Mouse (Mus musculus): ENCODE measurements around the gene Rbx1.
"Not testable (repeated sequence)": the region's sequence is repeated elsewhere in the genome, so short reads cannot be mapped to it uniquely, and the experiment has no call there.

Rbx1 gene

GRCm38 (mm10) chr15:81465901-81466737 is at the start of gene Rbx1:
Rbx1 (plus strand) TSS chr15:81466296.
- DNase-seq = peak; percentile 98

DNA sequence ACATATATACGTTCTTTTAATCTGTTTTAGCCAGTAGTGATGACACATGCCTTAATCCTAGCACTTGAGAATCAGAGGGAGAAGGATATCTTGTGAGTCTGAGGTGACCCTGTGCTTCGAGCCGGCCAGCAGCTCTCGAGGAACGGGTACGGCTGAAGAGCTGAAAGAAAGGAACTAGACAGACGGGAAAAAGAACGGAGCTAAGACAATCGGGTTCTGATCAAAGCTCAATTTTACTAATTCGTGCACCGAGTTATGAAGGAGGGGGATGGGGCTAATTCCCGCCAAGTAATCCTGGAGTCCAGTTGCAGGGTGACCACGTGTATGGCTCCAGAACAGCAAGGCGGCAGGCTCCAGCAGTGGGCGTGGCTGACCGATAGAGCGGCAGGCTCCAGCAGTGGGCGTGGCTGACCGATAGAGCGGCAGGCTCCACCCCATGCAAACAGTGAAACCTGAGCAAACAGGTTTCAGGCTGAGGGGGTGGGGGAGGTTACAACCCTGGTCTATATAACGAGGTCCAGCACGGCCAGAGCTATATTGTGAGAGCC is 49.3 kb upstream of the Rbx1 start:
- DNase-seq = peak; percentile 33 to 41

GRCm38 (mm10) chr15:81418065-81418464 is 48.0 kb upstream of the Rbx1 start:
- no peak for DNase-seq

GRCm38 (mm10) chr15:81421454-81421853 is 44.6 kb upstream of the Rbx1 start:
- no peak for DNase-seq

DNA sequence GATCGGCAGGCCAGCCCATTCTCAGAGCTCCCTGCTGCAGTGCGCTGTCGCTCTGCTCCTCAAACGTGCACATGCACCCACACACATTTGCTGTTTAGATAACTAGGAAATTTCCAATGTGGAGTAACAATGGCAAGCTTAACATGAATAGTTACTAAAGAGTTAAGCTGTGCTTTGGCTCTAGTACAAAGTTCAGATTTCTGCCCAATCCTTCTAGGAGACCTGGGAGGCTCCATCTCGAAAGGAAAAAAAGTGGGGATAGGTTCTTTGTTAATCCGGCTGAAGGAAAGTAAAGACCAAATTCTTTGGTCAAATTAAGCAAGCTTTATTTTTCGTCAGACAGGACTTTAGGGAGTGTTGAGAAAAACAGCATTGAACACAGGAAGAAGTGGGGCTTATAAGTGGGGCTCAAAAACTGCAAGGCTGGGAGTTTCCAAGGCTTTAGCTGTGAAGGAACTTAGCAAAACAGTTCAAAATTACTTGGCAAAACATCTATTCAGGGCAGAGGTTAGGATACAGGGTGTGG is 43.9 kb upstream of the Rbx1 start:
- no peak for DNase-seq

DNA sequence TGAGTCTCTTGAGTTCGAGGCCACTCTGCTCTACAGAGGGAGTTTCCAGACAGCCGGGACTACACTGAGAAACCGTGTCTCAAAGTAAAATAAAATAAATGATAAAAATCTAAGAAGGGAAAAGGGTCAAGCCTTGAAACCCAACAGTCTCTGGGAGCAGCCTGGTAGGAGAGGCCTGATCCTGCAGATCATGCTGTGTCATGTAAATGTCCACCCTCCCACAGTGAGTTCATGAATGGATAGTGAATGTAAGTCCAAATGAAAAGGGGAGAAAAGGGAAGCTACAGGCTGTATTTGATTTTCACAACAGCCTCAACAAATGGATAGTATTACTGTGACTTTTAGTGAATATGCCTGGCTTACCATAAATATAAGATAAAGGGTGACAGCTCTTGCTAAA is 40.8 kb upstream of the Rbx1 start:
- DNase-seq = no peak

- DNase-seq = no peak
These were observed 38.1 kb upstream of the Rbx1 start for GRCm38 (mm10) chr15:81427947-81428346.

- DNase-seq = no peak
These were observed 34.9 kb upstream of the Rbx1 start for GRCm38 (mm10) chr15:81431195-81431594.

- no peak for DNase-seq
These were observed 27.8 kb upstream of the Rbx1 start for GRCm38 (mm10) chr15:81438345-81438744.

DNA sequence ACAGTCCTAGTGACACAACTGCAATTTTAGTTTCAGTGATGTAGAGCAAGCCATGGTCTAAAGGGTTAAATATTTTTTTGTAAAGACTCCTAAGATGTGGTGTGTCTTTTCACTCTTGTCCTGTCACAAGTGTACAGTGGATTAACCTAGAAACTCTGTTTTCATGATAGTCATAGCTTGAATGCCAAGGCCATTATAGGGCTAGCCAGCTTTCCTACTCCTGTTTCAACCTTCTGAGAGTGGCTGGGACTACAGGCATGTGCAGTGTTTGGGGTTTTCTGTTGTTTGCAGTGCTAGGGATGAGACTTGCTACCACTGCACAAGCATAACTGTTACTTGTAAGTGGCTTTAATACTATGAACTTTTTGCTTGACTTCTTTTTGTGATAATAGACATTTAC is 26.9 kb upstream of the Rbx1 start:
- DNase-seq = no peak

- no peak for DNase-seq
These were observed 17.6 kb upstream of the Rbx1 start for GRCm38 (mm10) chr15:81448463-81448862.

GRCm38 (mm10) chr15:81461523-81461922 is 4.6 kb upstream of the Rbx1 start:
- no peak for DNase-seq

- no peak for DNase-seq
These were observed 958 bp upstream of the Rbx1 start for GRCm38 (mm10) chr15:81465016-81465660.

GRCm38 (mm10) chr15:81466738-81467113 is 630 bp downstream of the Rbx1 start:
- DNase-seq = no peak

GRCm38 (mm10) chr15:81470735-81471134 is 4.6 kb downstream of the Rbx1 start:
- no peak for DNase-seq

DNA sequence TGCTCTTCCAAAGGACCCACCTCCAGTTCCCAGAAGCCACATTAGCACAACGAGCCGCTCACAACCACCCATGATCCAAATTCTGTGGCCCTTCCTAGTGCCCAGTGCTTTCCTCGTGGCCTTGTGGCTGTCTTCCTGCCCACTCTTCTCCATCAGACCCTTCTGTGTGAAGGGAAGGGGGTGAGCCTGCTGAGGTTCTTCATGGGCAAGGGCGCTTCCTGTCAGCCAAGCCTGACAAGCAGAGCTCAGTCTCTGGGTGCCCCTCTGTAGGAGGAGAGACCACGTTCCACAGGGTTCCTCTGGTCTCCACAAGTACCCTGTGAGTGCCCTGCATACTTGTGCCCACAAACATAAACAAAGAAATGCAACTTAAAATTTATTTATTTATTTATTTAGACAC is 6.2 kb downstream of the Rbx1 start:
- no peak for DNase-seq

GRCm38 (mm10) chr15:81475654-81476053 is 9.6 kb downstream of the Rbx1 start:
- no peak for DNase-seq

- DNase-seq = no peak
These were observed 10.5 kb downstream of the Rbx1 start for GRCm38 (mm10) chr15:81476597-81476996.

DNA sequence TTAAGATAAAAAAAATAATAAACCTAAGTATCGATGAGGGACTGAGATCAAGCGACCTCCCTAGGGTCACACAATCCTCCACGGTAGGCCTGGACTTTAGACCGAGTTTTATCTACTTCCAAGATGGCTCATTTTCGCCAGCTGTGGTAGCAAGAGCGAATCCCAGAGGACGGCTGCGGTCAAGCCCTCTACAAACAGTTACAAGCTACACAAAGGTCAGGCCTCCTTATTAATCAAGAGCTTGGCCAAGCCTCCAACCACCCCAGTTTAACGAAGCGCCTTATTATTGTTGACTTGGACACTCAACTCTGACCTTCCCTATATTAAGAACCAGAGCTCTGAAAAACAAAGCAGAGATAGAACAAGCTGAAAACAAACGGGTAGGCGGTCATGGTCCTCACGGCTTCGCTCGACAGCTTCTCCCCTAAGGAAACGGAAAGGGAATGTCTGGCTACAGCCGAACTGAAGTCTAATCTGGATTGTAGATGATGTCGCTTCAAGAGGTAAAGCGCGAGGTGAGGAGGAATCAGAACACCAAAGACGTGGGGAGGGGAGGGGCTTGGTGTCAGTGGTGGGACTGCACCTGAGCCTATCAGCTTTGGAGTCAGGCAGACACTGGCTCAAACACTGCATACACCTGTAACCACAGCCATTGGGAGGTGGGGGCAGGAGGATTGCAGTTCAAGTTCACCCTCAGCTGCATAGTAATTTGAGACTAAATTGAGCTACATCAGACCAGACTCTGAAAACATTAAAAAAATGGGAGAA is 13.5 kb downstream of the Rbx1 start:
- DNase-seq = no peak

DNA sequence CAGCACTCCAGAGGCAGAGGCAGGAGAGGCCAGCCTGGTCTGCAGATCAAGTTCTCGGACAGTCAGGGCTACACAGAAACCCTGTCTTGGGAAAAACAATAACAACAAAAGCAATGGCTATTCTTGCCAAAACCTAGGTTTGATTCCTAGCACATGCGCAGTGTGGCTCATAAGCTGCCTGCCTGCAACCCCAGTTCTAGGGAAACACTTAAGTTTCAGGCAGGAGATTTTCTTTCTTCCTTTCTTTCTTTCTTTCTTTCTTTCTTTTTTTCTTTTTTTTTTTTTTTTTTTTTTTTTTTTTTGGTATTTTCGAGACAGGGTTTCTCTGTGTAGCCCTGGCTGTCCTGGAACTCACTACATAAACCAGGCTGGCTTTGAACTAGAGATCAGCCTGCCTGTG is 14.2 kb downstream of the Rbx1 start:
- DNase-seq = not testable (repeated sequence)

- DNase-seq = peak; percentile 12 to 44
These were observed 14.9 kb downstream of the Rbx1 start for GRCm38 (mm10) chr15:81480977-81481379.

GRCm38 (mm10) chr15:81482966-81483365 is 16.9 kb downstream of the Rbx1 start:
- no peak for DNase-seq

DNA sequence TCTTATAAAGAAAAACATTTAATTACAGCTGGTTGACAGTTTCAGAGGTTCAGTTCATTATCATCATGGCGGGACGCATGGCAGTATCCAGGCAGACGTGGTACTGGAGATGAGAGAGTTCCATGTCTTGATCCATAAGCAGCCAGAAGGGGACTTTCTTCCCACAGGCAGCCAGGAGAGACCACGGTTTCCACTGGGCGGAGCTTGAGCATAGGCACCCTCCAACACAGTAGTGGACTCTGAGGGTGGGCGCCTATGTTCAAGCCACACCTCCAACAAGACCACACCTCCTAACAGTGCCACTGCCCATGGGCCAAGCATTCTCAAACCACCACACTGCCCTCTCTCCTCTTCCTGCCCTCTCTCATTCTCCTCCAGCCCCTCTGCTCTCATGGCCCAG is 17.6 kb downstream of the Rbx1 start:
- no peak for DNase-seq

Measured in thymus, adult 18-20 months (tissue).